8 mouse cellular contexts compared by ENCODE assay signal in the genomic region with DNA sequence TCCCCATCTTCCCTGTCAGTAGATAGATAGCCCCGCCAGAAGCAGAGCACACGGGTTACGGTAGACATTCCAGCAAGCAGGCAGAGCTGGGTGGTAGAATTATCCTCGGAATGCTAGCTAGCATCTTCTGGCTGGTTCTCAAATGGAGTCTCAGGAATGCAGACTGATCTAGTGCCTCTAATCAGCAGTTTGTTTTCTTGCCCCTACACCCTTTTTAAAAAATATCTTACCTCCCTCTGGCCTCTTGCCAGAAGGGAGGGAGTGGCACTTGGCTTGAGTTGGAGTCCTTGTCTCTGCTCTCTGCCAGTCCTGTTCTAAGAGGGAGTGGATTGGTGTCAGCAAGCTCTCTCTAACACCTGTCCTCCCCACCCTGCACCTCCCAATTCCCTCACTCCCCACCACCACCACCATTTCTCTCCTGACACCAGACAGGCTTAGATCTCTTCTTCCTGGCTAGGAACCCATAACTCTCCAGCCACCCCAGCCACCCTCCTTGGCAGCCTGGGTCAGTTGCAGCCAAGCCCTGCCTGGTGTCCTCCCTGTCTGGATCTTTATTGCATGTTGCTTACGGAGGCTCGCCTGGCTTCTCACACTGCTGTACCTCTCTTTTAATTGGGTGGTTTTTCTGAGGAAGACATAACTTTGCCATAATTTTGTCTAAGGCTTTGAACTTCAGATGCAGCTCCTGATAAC.
A peak's percentile ranks its signal among the peaks of the same experiment; 100 is the strongest.
DNase-seq lines count a peak whose midpoint lies in the region; TF ChIP-seq lines count a peak whose summit lies in the region.

No protein-coding gene starts in this region.

- no peak for TF ChIP-seq CTCF in lung, adult 2 months (IDR thresholded peaks at IDR 0.05; ENCODE audit: insufficient read depth, low read length)

- 43% methylated on average over 6 of the region's 6 CpGs for WGBS in lung, adult 2 months

- H3K4me3 ChIP-seq in lung, adult 2 months (replicated peaks; ENCODE audit: extremely low read depth, low read depth, low read length), result no peak overlapping the region

- no peak for TF ChIP-seq POLR2A in lung, adult 2 months (IDR thresholded peaks at IDR 0.05; ENCODE audit: borderline replicate concordance, extremely low read depth, low read depth, low read length)

- peak; percentile 59 for DNase-seq in ovary, adult 18-20 months (ENCODE audit: low spot score)
- DNase-seq in ovary, postnatal 10 days (ENCODE audit: low spot score), result no peak
- DNase-seq in heart, postnatal 10 days, result peak; percentile 26 to 40
- DNase-seq in lung, adult 2 months, result peak; percentile 37
- peak; percentile 23 for DNase-seq in urinary bladder, postnatal 25 days (ENCODE audit: low spot score)
- no peak for DNase-seq in layer of hippocampus, adult 9-10 months (ENCODE audit: low spot score)
- no peak for DNase-seq in B cell, adult 2 months
- no peak for DNase-seq in gastrocnemius, postnatal 4 days (ENCODE audit: low spot score in 2 of 2)

- H3K4me1 ChIP-seq in lung, adult 2 months (ENCODE audit: control insufficient read depth, insufficient read depth, low read length), result no peaks in the 10 kb centered on the region

- intact Hi-C loops in heart, postnatal 10 days (cut with DNase I), result no loop called here

Comparison
In these comparisons a context has a peak if more than half of its experiments do, and no peak if none do; other contexts are left out.
1. DNase-seq: peak in ovary, adult 18-20 months (single experiment), heart, postnatal 10 days (2 of 2), lung, adult 2 months (single experiment) and urinary bladder, postnatal 25 days (single experiment); none in ovary, postnatal 10 days (single experiment), layer of hippocampus, adult 9-10 months (single experiment), B cell, adult 2 months (0 of 2) and gastrocnemius, postnatal 4 days (0 of 2).